11 mouse cellular contexts compared by ENCODE assay signal in the genomic region with DNA sequence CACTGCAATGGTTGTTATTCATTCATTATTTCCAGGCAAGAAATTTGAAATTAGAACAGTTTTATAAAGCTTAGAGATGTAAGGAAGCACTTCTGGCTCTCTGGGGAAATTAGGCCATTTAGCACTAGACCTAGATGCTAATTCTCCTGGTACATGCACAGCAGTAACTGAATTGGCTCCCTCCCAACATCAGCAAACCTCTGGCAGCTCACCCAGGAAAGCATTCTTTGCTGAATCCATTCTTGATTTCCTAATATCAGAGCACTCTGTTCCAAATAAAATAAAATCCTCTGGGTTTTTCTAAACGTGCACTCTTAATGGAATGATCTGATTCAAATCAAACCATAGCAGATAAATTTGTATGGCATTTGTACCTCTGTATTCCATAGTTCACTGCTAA.
DNase-seq lines count a peak whose midpoint lies in the region; ATAC-seq lines count a peak whose summit lies in the region.
"Had no signal": no experiment of that assay in that cellular context is flagged by ENCODE, and none has a peak within 500 bp of the region (broad histone marks: within the 10 kb centered on the region; RNA-seq: fewer than 3 reads in every experiment).

No protein-coding gene starts in this region.

- H3K9ac ChIP-seq in hindbrain, embryonic 16.5 days (ENCODE audit: low read depth, low read length): no peak overlapping the region
- H3K9ac ChIP-seq: forebrain, embryonic 12.5 days; midbrain, embryonic 12.5 days had no signal

- no peaks in the 10 kb centered on the region for H3K9me3 ChIP-seq in hindbrain, embryonic 16.5 days (ENCODE audit: control insufficient read depth, low read length)
- H3K9me3 ChIP-seq: forebrain, embryonic 12.5 days; midbrain, embryonic 12.5 days had no signal

- no peak overlapping the region for H3K27ac ChIP-seq in hindbrain, embryonic 16.5 days (ENCODE audit: low read depth, low read length)
- H3K27ac ChIP-seq: forebrain, embryonic 12.5 days; midbrain, embryonic 12.5 days had no signal

- intact Hi-C loops in left cerebral cortex, postnatal 14 days (cut with DNase I): no loop called here
- intact Hi-C loops in left cerebral cortex, postnatal 36 days (cut with DNase I): no loop called here

- H3K36me3 ChIP-seq in hindbrain, embryonic 16.5 days (ENCODE audit: control insufficient read depth, insufficient read depth, low read length): no peaks in the 10 kb centered on the region
- H3K36me3 ChIP-seq: forebrain, embryonic 12.5 days; midbrain, embryonic 12.5 days had no signal

- no peaks in the 10 kb centered on the region; the same call in 1 of the 2 replicates for H3K4me1 ChIP-seq in hindbrain, embryonic 16.5 days (ENCODE audit: control insufficient read depth, insufficient read depth, low read depth, low read length)
- H3K4me1 ChIP-seq: forebrain, embryonic 12.5 days; midbrain, embryonic 12.5 days had no signal

- DNase-seq in cerebellum, adult 9-11 months: peak; percentile 3
- DNase-seq in cerebellum, postnatal 25 days: no peak
- peak; percentile 6 to 14 for DNase-seq in left cerebral cortex, postnatal 14 days (ENCODE audit: low spot score in 2 of 2)
- no peak for DNase-seq in left cerebral cortex, postnatal 36 days (ENCODE audit: low spot score in 2 of 2)
- DNase-seq in adipocyte (ENCODE audit: low spot score): peak; percentile 53
- no peak for DNase-seq in yolk sac, embryonic 10.5 days (ENCODE audit: low spot score)
- no peak for DNase-seq in spleen, adult 18-20 months
- DNase-seq: right cerebral cortex, postnatal 25 days had no signal

- no peak overlapping the region for H3K4me2 ChIP-seq in hindbrain, embryonic 16.5 days (ENCODE audit: low read length)
- H3K4me2 ChIP-seq: forebrain, embryonic 12.5 days; midbrain, embryonic 12.5 days had no signal

- ATAC-seq in hindbrain, embryonic 16.5 days: peak; percentile 68

- no peaks in the 10 kb centered on the region for H3K27me3 ChIP-seq in hindbrain, embryonic 16.5 days (replicated peaks; ENCODE audit: control insufficient read depth, insufficient read depth, low read length)
- H3K27me3 ChIP-seq: forebrain, embryonic 12.5 days; midbrain, embryonic 12.5 days had no signal

- H3K4me3 ChIP-seq in hindbrain, embryonic 16.5 days (ENCODE audit: low read length): no peak overlapping the region
- H3K4me3 ChIP-seq: forebrain, embryonic 12.5 days; midbrain, embryonic 12.5 days had no signal

- WGBS in hindbrain, embryonic 16.5 days: 49% methylated on average over 1 of the region's 1 CpGs

Comparison
In these comparisons a context has a peak if more than half of its experiments do, and no peak if none do; other contexts are left out.
1. DNase-seq: peak in cerebellum, adult 9-11 months (single experiment), left cerebral cortex, postnatal 14 days (2 of 2) and adipocyte (single experiment); none in cerebellum, postnatal 25 days (0 of 2), left cerebral cortex, postnatal 36 days (0 of 2), yolk sac, embryonic 10.5 days (single experiment) and spleen, adult 18-20 months (0 of 2).